Mouse (Mus musculus) cortical plate, adult 2 months (tissue): ENCODE data around the gene Casq2. TPM values are rescaled to one million over a fixed set of nuclear protein-coding genes. Genes with fewer than 3 reads are reported as not detected.

Experiments
- H3K27ac ChIP-seq: fragments of 200-500 bp; 2 replicates; pipeline ENCODE4 v1.5.1; 2012; ENCODE audit warnings: low read length, control low read depth, inconsistent platforms; ENCODE audit not compliant: insufficient read depth
- H3K4me1 ChIP-seq: fragments of 200-500 bp; 2 replicates; pipeline ENCODE4 v1.6.1; 2011; ENCODE audit warnings: low read length; ENCODE audit not compliant: control insufficient read depth, insufficient read depth
- H3K4me3 ChIP-seq: fragments of 200-500 bp; 2 replicates; pipeline ENCODE4 v1.5.1; 2011; ENCODE audit warnings: mild to moderate bottlenecking, low read length, control low read depth; ENCODE audit not compliant: insufficient read depth
- CTCF ChIP-seq: fragments of 200-500 bp; IDR thresholded peaks from 2 replicates; pipeline ENCODE4 v1.5.1; 2011; ENCODE audit warnings: mild to moderate bottlenecking, control low read depth, low read length; ENCODE audit not compliant: insufficient read depth; ENCODE audit errors: extremely low read depth
- POLR2A ChIP-seq: fragments of 200-500 bp; IDR thresholded peaks from 2 replicates; pipeline ENCODE4 v1.6.1; 2011; ENCODE audit warnings: mild to moderate bottlenecking, low read length, control low read depth; ENCODE audit not compliant: insufficient read depth; ENCODE audit errors: extremely low read depth
- polyA plus RNA-seq: library from polyadenylated mRNA; depleted of rRNA; stranded (reverse); fragments of >200 nt; gene quantifications from 2 replicates; pipeline ENCODE4 v1.2.3, GENCODE M21; 2012; rRNA removed

Casq2 gene
- 5.4 and 6.4 TPM in 2 replicates for polyA plus RNA-seq

DNA sequence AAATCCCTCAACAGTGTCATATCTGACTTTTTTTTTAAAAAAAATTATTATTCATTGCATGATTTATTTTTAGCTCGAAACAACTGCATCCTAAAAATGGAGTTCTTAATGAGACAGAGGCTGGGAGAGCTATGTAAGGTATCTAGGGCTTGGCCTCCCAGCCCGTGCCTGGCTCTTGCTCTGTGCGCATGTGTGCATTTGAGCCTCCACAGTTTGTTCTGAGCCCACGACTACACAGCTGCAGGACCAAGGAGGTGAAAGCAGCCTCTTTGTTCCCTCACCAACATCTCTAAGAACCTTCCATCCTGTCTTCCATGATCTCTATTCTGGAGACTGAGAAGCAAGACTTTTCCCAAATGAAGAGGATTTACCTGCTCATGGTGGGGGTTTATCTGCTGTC is at the start of gene Casq2:
Casq2 (plus strand) TSS at position 133 of the 400 bp plus-strand sequence.
- TF ChIP-seq POLR2A = no peak
- no peak for TF ChIP-seq CTCF
- Histone ChIP-seq H3K4me1 (no peaks in the 10 kb centered on the region), H3K27ac (no peak within 1 kb of the TSS), H3K4me3 (no peak within 1 kb of the TSS)

DNA sequence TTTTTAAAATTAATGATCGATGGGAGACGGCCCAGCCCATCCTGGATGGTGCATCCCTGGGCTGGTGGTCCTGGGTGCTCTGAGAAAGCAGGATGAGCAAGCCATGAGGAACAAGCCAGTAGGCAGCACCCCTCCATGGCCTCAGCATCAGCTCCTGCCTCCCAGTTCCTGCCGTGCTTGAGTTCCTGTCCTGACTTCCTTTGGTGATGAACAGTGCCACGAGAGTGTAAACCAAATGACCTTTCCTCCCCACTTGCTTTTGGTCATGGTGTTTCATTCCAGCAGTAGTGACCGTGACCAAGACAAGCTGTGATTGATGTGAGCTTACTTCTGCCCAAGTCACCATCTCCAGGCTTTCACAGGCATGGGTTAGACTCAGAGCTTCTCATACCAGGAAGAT is 48.4 kb upstream of the Casq2 start:
- TF ChIP-seq CTCF (no peak), POLR2A (no peak)
- H3K27ac ChIP-seq = no peak overlapping the region
- no peak overlapping the region for H3K4me3 ChIP-seq
- H3K4me1 ChIP-seq = no peaks in the 10 kb centered on the region

DNA sequence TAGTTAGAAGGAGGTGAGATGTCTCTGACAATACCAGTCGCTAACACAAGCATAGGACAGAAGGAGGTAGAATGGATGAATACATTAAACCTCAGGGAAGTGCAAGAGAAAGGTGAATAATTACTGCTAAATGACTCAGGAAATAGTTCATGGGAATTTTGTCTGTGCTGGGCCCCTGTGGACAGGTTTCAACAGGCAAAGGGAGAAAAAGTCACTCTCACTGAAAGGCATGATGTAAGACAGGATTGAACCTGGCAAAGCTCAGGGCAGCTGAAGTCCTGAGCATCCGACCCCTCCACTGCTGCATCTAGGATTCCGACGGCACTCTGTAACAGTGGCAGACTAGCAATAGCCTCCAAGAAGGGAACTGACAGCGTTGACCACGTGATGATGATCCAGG is 47.6 kb upstream of the Casq2 start:
- Histone ChIP-seq H3K27ac (no peak overlapping the region), H3K4me1 (no peaks in the 10 kb centered on the region), H3K4me3 (no peak overlapping the region)
- TF ChIP-seq CTCF (no peak), POLR2A (no peak)

- TF ChIP-seq CTCF = no peak
Measured at GRCm38 (mm10) chr3:102041632-102042031, 44.6 kb upstream of the Casq2 start.

GRCm38 (mm10) chr3:102045071-102045470 is 41.1 kb upstream of the Casq2 start:
- Histone ChIP-seq H3K4me1 (no peaks in the 10 kb centered on the region), H3K27ac (no peak overlapping the region), H3K4me3 (no peak overlapping the region)
- TF ChIP-seq POLR2A (no peak), CTCF (peak; percentile 49)

More at GRCm38 (mm10) chr3:102041632-102042031, 44.6 kb upstream of the Casq2 start:
- H3K27ac ChIP-seq = no peak overlapping the region
- H3K4me1 ChIP-seq = no peaks in the 10 kb centered on the region
- H3K4me3 ChIP-seq = no peak overlapping the region

GRCm38 (mm10) chr3:102047532-102047931 is 38.7 kb upstream of the Casq2 start:
- H3K4me1 ChIP-seq = no peaks in the 10 kb centered on the region
- TF ChIP-seq POLR2A = no peak
- no peak for TF ChIP-seq CTCF
- no peak overlapping the region for H3K27ac ChIP-seq
- no peak overlapping the region for H3K4me3 ChIP-seq

- Histone ChIP-seq H3K4me3 (no peak overlapping the region), H3K4me1 (no peaks in the 10 kb centered on the region), H3K27ac (no peak overlapping the region)
- TF ChIP-seq POLR2A = no peak
- TF ChIP-seq CTCF = no peak
Measured at GRCm38 (mm10) chr3:102049207-102050104, 36.8 kb upstream of the Casq2 start.

DNA sequence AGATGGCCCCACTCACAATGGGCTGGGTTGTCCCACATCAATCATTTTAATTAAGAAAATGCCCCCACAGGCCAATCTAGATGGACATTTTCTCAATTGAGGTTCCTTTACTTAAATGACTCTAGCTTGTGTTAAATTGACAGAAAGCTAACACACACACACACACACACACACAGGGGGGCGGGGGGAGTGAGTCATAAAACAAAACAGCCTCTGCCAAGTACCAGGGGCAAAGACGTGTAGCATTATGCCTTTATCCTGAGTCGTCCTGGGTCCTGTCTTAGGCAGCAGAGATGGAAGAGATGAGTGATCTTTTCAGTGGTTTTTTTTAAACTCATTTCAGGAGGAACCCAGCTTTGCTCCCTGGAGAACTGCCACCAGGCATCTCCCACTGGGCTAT is 34.2 kb upstream of the Casq2 start:
- TF ChIP-seq CTCF (no peak), POLR2A (no peak)
- Histone ChIP-seq H3K4me3 (no peak overlapping the region), H3K4me1 (no peaks in the 10 kb centered on the region), H3K27ac (no peak overlapping the region)

- Histone ChIP-seq H3K27ac (no peak overlapping the region), H3K4me3 (no peak overlapping the region), H3K4me1 (no peaks in the 10 kb centered on the region)
- TF ChIP-seq POLR2A (no peak), CTCF (no peak)
Measured at GRCm38 (mm10) chr3:102053293-102053692, 32.9 kb upstream of the Casq2 start.

- no peak overlapping the region for H3K4me3 ChIP-seq
- H3K4me1 ChIP-seq = no peaks in the 10 kb centered on the region
- TF ChIP-seq CTCF = no peak
- no peak for TF ChIP-seq POLR2A
- H3K27ac ChIP-seq = no peak overlapping the region
Measured at GRCm38 (mm10) chr3:102055878-102056277, 30.3 kb upstream of the Casq2 start.
